Mouse (Mus musculus): ENCODE results near the gene Slc12a4.
"Not testable (repeated sequence)": the region's sequence is repeated elsewhere in the genome, so short reads cannot be mapped to it uniquely, and the experiment has no call there.

Slc12a4 gene

GRCm38 (mm10) chr8:105965905-105966341 lies at the start of gene Slc12a4:
TSS of gene Slc12a4 (minus strand) at chr8:105966097.
- DNase-seq (ENCODE audit: inconsistent age in 2 of 2, low spot score in 1 of 2), result peak; percentile 88 to 96

- DNase-seq (ENCODE audit: inconsistent age in 2 of 2, low spot score in 1 of 2), result not testable (repeated sequence)
These were observed 46.3 kb upstream of the Slc12a4 start for GRCm38 (mm10) chr8:106012203-106012602.

GRCm38 (mm10) chr8:106011643-106011986 lies 45.7 kb upstream of the Slc12a4 start, which contains the start of gene Ddx28:
TSS of gene Ddx28 (minus strand) at chr8:106011882.
- DNase-seq (ENCODE audit: inconsistent age in 2 of 2, low spot score in 1 of 2), result no peak

GRCm38 (mm10) chr8:106010748-106011642 lies 45.1 kb upstream of the Slc12a4 start:
- DNase-seq (ENCODE audit: inconsistent age in 2 of 2, low spot score in 1 of 2), result peak; percentile 93 to 97

- not testable (repeated sequence) for DNase-seq (ENCODE audit: inconsistent age in 2 of 2, low spot score in 1 of 2)
These were observed 42.0 kb upstream of the Slc12a4 start for GRCm38 (mm10) chr8:106007891-106008290.

GRCm38 (mm10) chr8:106007135-106007534 lies 41.2 kb upstream of the Slc12a4 start:
- DNase-seq (ENCODE audit: inconsistent age in 2 of 2, low spot score in 1 of 2), result peak; percentile 22 to 56

- DNase-seq (ENCODE audit: inconsistent age in 2 of 2, low spot score in 1 of 2), result peak in 1 of 2 experiments; percentile 39
These were observed 40.5 kb upstream of the Slc12a4 start for GRCm38 (mm10) chr8:106006413-106006812.

GRCm38 (mm10) chr8:106005875-106006274 lies 40.0 kb upstream of the Slc12a4 start, which contains the start of gene Dpep2nb:
TSS of gene Dpep2nb (minus strand) at chr8:106005975.
- no peak for DNase-seq (ENCODE audit: inconsistent age in 2 of 2, low spot score in 1 of 2)

GRCm38 (mm10) chr8:106004538-106005207 lies 38.8 kb upstream of the Slc12a4 start:
- peak in 1 of 2 experiments; percentile 30 for DNase-seq (ENCODE audit: inconsistent age in 2 of 2, low spot score in 1 of 2)

GRCm38 (mm10) chr8:106001908-106002307 lies 36.0 kb upstream of the Slc12a4 start:
- DNase-seq (ENCODE audit: inconsistent age in 2 of 2, low spot score in 1 of 2), result no peak

- DNase-seq (ENCODE audit: inconsistent age in 2 of 2, low spot score in 1 of 2), result peak in 1 of 2 experiments; percentile 42
These were observed 33.1 kb upstream of the Slc12a4 start for GRCm38 (mm10) chr8:105998971-105999370.

GRCm38 (mm10) chr8:105996359-105996758 lies 30.5 kb upstream of the Slc12a4 start:
- peak in 1 of 2 experiments; percentile 37 for DNase-seq (ENCODE audit: inconsistent age in 2 of 2, low spot score in 1 of 2)

- peak in 1 of 2 experiments; percentile 12 for DNase-seq (ENCODE audit: inconsistent age in 2 of 2, low spot score in 1 of 2)
These were observed 27.3 kb upstream of the Slc12a4 start for GRCm38 (mm10) chr8:105993226-105993625.

- peak in 1 of 2 experiments; percentile 40 for DNase-seq (ENCODE audit: inconsistent age in 2 of 2, low spot score in 1 of 2)
These were observed 26.6 kb upstream of the Slc12a4 start for GRCm38 (mm10) chr8:105992499-105992898.

GRCm38 (mm10) chr8:105991546-105991945 lies 25.6 kb upstream of the Slc12a4 start:
- peak in 1 of 2 experiments; percentile 32 for DNase-seq (ENCODE audit: inconsistent age in 2 of 2, low spot score in 1 of 2)

GRCm38 (mm10) chr8:105990856-105991387 lies 25.0 kb upstream of the Slc12a4 start, which contains the start of gene Dus2:
TSS of gene Dus2 (plus strand) at chr8:105991337.
- peak; percentile 81 to 93 for DNase-seq (ENCODE audit: inconsistent age in 2 of 2, low spot score in 1 of 2)

- DNase-seq (ENCODE audit: inconsistent age in 2 of 2, low spot score in 1 of 2), result no peak
These were observed 22.6 kb upstream of the Slc12a4 start for GRCm38 (mm10) chr8:105988546-105988945.

- DNase-seq (ENCODE audit: inconsistent age in 2 of 2, low spot score in 1 of 2), result peak in 1 of 2 experiments; percentile 16
These were observed 17.5 kb upstream of the Slc12a4 start for GRCm38 (mm10) chr8:105983406-105983805.

- DNase-seq (ENCODE audit: inconsistent age in 2 of 2, low spot score in 1 of 2), result peak in 1 of 2 experiments; percentile 14
These were observed 15.2 kb upstream of the Slc12a4 start for GRCm38 (mm10) chr8:105981146-105981545.

- no peak for DNase-seq (ENCODE audit: inconsistent age in 2 of 2, low spot score in 1 of 2)
These were observed 13.4 kb upstream of the Slc12a4 start, which contains the start of gene Dpep3 for GRCm38 (mm10) chr8:105979325-105979724. TSS of gene Dpep3 (minus strand) at chr8:105979429.

- no peak for DNase-seq (ENCODE audit: inconsistent age in 2 of 2, low spot score in 1 of 2)
These were observed 9.5 kb upstream of the Slc12a4 start for GRCm38 (mm10) chr8:105975363-105975762.

Data from adrenal gland, adult (tissue).